Mouse (Mus musculus): ENCODE measurements around the gene Fam76a. TPM values are rescaled to one million over a fixed set of nuclear protein-coding genes. Genes with fewer than 3 reads are reported as not detected.

Gene Fam76a
- total RNA-seq, 2 experiments from 2014 or later = 26.6 to 28.0 TPM

DNA sequence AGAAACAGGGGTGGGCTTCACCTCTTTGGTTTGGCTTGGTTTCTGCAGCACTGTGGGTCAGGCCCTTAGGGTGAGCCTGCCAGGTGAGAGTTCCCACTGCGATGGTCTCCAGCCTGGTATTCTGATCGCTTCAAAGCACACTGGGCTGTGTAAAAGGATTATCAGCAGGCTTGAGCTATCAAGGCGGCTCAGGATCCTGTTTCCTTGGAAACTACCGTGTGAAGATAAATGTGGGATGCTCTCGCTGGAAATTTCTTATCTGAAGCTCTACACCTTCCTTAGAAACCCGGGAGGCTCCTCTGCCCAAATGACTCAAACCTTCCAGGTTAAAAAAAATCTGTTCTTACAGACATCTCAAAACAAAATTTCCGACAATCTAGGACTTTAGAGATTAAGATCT is 28.0 kb downstream of the Fam76a start:
- no peak for DNase-seq (ENCODE audit: low spot score in 2 of 2)

DNA sequence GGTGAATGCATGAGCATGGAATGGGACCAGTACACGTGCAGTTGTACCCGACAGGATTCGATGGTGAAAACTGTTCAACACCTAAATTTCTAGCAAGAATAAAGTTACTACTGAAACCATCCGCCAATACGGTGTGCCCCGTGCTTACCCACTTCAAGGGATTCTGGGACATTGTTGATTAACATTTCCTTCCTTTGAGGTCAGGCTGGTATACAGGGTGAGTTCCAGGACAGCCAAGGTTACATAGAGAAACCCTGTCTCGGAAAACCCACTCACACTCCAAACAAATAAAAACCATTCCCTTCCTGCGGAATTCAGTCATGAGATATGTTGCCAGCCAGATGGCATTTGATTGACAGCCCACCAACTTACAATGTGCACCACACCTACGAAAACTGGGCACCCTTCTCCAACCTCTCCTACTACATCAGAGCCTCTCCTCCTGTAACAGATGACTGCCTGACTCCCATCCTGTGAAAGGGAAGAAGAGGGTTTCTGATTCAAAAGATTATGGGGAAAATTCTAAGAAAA is 37.4 kb downstream of the Fam76a start:
- DNase-seq (ENCODE audit: low spot score in 2 of 2) = peak in 1 of 2 experiments; percentile 17

GRCm38 (mm10) chr4:132884064-132884843 is 38.1 kb downstream of the Fam76a start, which contains the start of gene Stx12:
Gene Stx12 (minus strand): TSS chr4:132884509.
- peak; percentile 86 to 91 for DNase-seq (ENCODE audit: low spot score in 2 of 2)

GRCm38 (mm10) chr4:132883561-132884063 is 38.7 kb downstream of the Fam76a start:
- no peak for DNase-seq (ENCODE audit: low spot score in 2 of 2)

DNA sequence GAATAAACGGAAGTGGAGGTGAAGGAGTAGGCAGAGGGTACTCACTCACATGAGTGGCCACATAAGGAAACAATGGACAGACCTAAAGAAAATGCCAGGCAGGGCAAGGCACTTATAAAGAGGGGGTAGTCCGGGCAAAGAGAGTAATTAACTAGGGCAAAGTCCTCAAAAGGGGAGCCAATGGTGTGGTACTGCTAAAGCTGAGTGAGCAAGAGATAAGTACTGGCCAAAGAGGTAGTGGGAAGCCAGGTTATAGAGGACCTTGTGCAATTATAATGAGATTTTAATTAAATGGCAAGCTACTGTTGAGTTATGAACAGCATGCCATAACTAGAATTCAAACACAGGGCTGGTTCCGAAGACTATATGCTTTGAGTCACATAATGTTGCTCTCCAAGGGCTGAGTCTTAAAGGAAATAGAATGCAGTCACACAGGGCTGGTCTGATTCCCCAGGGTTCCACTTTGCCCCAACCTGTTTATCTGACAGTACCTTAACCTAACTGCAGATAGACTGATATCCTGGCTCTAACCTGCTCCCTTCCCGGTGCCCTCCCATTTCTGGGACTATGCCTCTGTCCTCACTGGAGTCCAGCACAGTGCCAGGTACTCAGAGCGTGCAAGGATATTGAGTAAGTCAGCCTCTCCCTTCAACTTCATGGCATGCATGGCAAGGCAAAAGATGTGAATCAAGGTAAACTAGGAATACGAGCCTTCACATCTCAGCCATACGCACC is 47.8 kb downstream of the Fam76a start:
- no peak for DNase-seq (ENCODE audit: low spot score in 2 of 2)

DNA sequence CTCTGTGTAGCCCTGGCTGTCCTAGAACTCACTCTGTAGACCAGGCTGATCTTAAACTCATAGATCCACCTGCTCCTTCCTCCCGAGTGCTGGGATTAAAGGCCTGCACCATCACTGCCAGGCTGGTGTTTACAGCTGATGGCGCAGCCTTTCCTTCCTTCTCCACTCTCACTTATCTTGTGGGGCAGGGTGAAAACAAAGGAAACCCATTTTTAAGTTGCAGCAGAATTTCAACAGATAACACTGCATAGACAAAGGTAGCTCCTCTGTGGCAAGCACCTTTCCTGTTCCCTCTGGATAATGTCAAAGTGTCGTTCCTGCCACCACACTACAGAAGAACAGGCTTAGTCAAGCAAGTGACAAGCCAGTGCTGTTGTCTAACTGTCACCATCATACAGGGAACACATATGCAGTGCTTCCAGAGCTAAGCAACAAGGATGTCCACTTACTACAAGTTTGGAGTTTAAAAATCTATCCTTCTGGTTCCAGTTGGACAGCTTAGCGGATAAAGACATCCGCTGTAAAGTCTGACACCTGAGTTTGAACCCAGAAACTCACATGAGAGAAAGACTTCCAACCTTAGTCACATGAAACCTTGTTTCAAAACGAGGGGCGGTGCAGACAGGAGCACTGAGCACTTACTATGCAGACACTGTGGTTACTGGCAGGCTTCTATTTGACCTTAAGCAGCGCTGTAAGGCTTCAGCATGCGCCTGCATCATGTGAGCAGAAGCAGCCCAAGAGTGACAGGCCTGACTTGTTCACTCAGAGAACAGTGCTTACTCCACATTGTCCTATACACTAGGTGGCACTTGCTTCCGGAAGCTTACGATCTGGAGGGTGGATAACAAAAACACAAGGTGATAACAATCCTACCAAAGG is 48.6 kb downstream of the Fam76a start:
- no peak for DNase-seq (ENCODE audit: low spot score in 2 of 2)

DNA sequence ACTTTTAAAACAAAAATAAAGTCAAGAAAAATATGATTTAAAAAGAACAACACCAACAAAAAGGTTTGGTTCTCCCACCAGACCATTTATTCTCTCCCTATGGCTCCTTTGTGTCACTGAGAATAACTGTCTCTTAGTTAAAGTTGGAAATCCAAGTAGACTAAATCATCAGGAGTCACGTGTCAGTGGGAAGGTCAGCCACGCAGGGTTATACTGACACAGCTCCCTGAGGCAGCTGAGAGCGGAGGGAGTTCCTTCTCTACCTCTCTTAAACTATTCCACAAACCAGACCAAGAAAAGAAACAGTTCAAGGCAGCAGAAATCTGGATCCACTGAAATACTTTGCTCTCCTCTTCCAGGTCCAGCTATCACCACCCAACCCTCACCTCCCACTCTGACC is 51.2 kb downstream of the Fam76a start:
- no peak for DNase-seq (ENCODE audit: low spot score in 2 of 2)

- DNase-seq (ENCODE audit: low spot score in 2 of 2) = no peak
These were observed 57.5 kb downstream of the Fam76a start for GRCm38 (mm10) chr4:132864856-132865255.

DNA sequence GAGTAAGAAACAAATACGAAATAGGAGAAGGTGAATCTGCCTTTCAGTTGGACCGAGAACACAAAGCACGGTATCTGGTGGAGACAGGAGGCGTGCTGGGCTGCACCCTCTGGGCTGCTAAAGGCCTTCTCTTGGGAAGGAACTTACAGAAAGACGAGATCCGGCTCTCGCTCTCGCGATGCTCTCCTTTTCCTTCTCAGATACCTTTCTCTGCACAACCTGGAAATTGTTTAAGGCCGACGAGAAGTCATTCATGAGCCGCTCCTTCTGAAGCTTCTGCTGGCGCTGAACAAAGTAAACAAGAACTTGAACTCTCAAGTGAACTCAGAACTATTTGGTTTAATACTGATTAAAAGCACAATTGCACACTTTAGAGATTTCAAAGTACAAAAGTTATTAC is 59.3 kb downstream of the Fam76a start:
- no peak for DNase-seq (ENCODE audit: low spot score in 2 of 2)

- no peak for DNase-seq (ENCODE audit: low spot score in 2 of 2)
These were observed 61.5 kb downstream of the Fam76a start for GRCm38 (mm10) chr4:132860880-132861279.

Other genes starting within 250 kb of the Fam76a start
- gene Xkr8, start 190.0 kb downstream of the Fam76a start, total RNA-seq (2021) = 1 to 10 TPM; 2.2 to 2.8 TPM
- gene Smpdl3b, start 165.3 kb downstream of the Fam76a start, total RNA-seq (2021) = 1 to 10 TPM in 1 of 2 experiments, under 1 TPM in 1; 0.87 to 1.2 TPM
- gene Rpa2, start 154.2 kb downstream of the Fam76a start, total RNA-seq (2021) = 10 to 100 TPM; 14.1 to 15.7 TPM
- gene Themis2, start 126.2 kb downstream of the Fam76a start, total RNA-seq (2021) = under 1 TPM; 0.71 to 0.87 TPM
- gene Ppp1r8, start 79.4 kb downstream of the Fam76a start, total RNA-seq (2021) = 10 to 100 TPM; 42.8 to 50.4 TPM
- 100 to 1,000 TPM; 113 to 115 TPM for gene Stx12, start 38.0 kb downstream of the Fam76a start, total RNA-seq (2021)
- gene Fgr, start 51.5 kb upstream of the Fam76a start, total RNA-seq (2021) = under 1 TPM; 0.13 to 0.46 TPM
- gene Ahdc1, start 88.7 kb upstream of the Fam76a start, total RNA-seq (2021) = 100 to 1,000 TPM in 1 of 2 experiments, 10 to 100 TPM in 1; 98.1 to 103 TPM
- 10 to 100 TPM; 42.3 to 42.7 TPM for gene Wasf2, start 207.9 kb upstream of the Fam76a start, total RNA-seq (2021)

Data from layer of hippocampus, postnatal 10 days (tissue).